Mouse (Mus musculus) thymus, adult 2 months (tissue): Measurements from ENCODE around the gene Lair1. TPM values are rescaled to one million over a fixed set of nuclear protein-coding genes. Genes with fewer than 3 reads are reported as not detected.
"Not testable (repeated sequence)": the region's sequence is repeated elsewhere in the genome, so short reads cannot be mapped to it uniquely, and the experiment has no call there.

Experiments
- DNase-seq: peaks from one replicate; pipeline ENCODE4 v3.0.0; 2021
- H3K27ac ChIP-seq: fragments of 200-500 bp; 2 replicates; pipeline ENCODE4 v1.5.1; 2012; ENCODE audit warnings: low read length, control low read depth; ENCODE audit not compliant: control insufficient read depth, insufficient read depth
- H3K27me3 ChIP-seq: fragments of 200-500 bp; 2 replicates; pipeline ENCODE4 v1.6.1; 2012; ENCODE audit warnings: mild to moderate bottlenecking, low read length, moderate library complexity, mixed read lengths; ENCODE audit not compliant: control insufficient read depth, insufficient read depth
- H3K36me3 ChIP-seq: fragments of 200-500 bp; 2 replicates; pipeline ENCODE4 v1.6.1; 2012; ENCODE audit warnings: mild to moderate bottlenecking, low read length, moderate library complexity; ENCODE audit not compliant: control insufficient read depth, insufficient read depth
- H3K4me1 ChIP-seq: fragments of 200-500 bp; replicated peaks from 2 replicates; pipeline ENCODE4 v1.6.1; 2012; ENCODE audit warnings: low read length; ENCODE audit not compliant: control insufficient read depth, insufficient read depth
- H3K4me3 ChIP-seq: fragments of 200-500 bp; 2 replicates; pipeline ENCODE4 v1.5.1; 2012; ENCODE audit warnings: mild to moderate bottlenecking, low read length, control low read depth, moderate library complexity; ENCODE audit not compliant: control insufficient read depth, insufficient read depth
- CTCF ChIP-seq: fragments of 200-500 bp; IDR thresholded peaks from 2 replicates; pipeline ENCODE4 v1.5.1; 2012; ENCODE audit warnings: mild to moderate bottlenecking, control low read depth, low read length, moderate library complexity, borderline replicate concordance; ENCODE audit not compliant: control insufficient read depth, poor library complexity, insufficient read depth; ENCODE audit errors: extremely low read depth
- POLR2A ChIP-seq: fragments of 200-500 bp; IDR thresholded peaks from 2 replicates; pipeline ENCODE4 v1.6.1; 2012; ENCODE audit warnings: mild to moderate bottlenecking, low read length, control low read depth, moderate library complexity; ENCODE audit not compliant: control insufficient read depth, poor library complexity, insufficient read depth; ENCODE audit errors: extremely low read depth
- WGBS: fragments of 180-500 bp; shearing (Covaris S2); methylation state at CpG from one replicate; pipeline ENCODE4 v1.1.7; 2018; 5-methylcytosine and 5-hydroxymethylcytosine counted together
- polyA plus RNA-seq: library from polyadenylated mRNA; depleted of rRNA; stranded (reverse); fragments of >200 nt; gene quantifications from 2 replicates; pipeline ENCODE4 v1.2.3, GENCODE M21; 2012; rRNA removed

Lair1 gene
- polyA plus RNA-seq, 1 experiment = 12.9 TPM

- Histone ChIP-seq H3K27ac (no peak overlapping the region), H3K36me3 (no peaks in the 10 kb centered on the region), H3K4me1 (no peaks in the 10 kb centered on the region), H3K4me3 (no peak overlapping the region), H3K27me3 (no peaks in the 10 kb centered on the region)
- TF ChIP-seq CTCF (no peak), POLR2A (no peak)
- peak; percentile 22 for DNase-seq
- WGBS = 48% methylated on average over 3 of the region's 3 CpGs
Measured at GRCm38 (mm10) chr7:4026794-4027421, 36.1 kb downstream of the Lair1 start.

GRCm38 (mm10) chr7:4004636-4005035 lies 58.4 kb downstream of the Lair1 start:
- not testable (repeated sequence) for H3K27me3 ChIP-seq, H3K27ac ChIP-seq, DNase-seq, H3K36me3 ChIP-seq, H3K4me3 ChIP-seq, H3K4me1 ChIP-seq
- 84% methylated on average over 3 of the region's 3 CpGs for WGBS

- not testable (repeated sequence) for DNase-seq, H3K4me3 ChIP-seq, H3K27ac ChIP-seq, H3K27me3 ChIP-seq, H3K4me1 ChIP-seq, H3K36me3 ChIP-seq
- WGBS = 95% methylated on average over 4 of the region's 4 CpGs
Measured at GRCm38 (mm10) chr7:4003996-4004395, 59.0 kb downstream of the Lair1 start.

GRCm38 (mm10) chr7:3962017-3962416 lies 101.0 kb downstream of the Lair1 start:
- Histone ChIP-seq H3K27me3 (no peaks in the 10 kb centered on the region), H3K4me3 (no peak overlapping the region), H3K27ac (no peak overlapping the region), H3K36me3 (no peaks in the 10 kb centered on the region), H3K4me1 (no peaks in the 10 kb centered on the region)
- DNase-seq = no peak
- 84% methylated on average over 2 of the region's 2 CpGs for WGBS
- TF ChIP-seq POLR2A (no peak), CTCF (no peak)

GRCm38 (mm10) chr7:3957387-3957786 lies 105.6 kb downstream of the Lair1 start:
- Histone ChIP-seq H3K4me3 (no peak overlapping the region), H3K4me1 (no peaks in the 10 kb centered on the region), H3K36me3 (no peaks in the 10 kb centered on the region), H3K27me3 (no peaks in the 10 kb centered on the region), H3K27ac (no peak overlapping the region)
- no peak for DNase-seq
- 86% methylated on average over 3 of the region's 3 CpGs for WGBS
- TF ChIP-seq POLR2A = no peak
- TF ChIP-seq CTCF = no peak

Other genes with a start within 250 kb of the Lair1 start
- 0.41 and 0.59 TPM in 2 replicates for gene Gm15448, start 237.5 kb downstream of the Lair1 start, polyA plus RNA-seq
- 1.1 and 2.0 TPM in 2 replicates for gene Pira2, start 218.2 kb downstream of the Lair1 start, polyA plus RNA-seq
- gene Gm14548, start 165.1 kb downstream of the Lair1 start, polyA plus RNA-seq = 1.5 and 3.3 TPM in 2 replicates
- 1.2 and 2.2 TPM in 2 replicates for gene Lilra6, start 147.7 kb downstream of the Lair1 start, polyA plus RNA-seq
- 1.1 and 1.8 TPM in 2 replicates for gene Ttyh1, start 56.2 kb upstream of the Lair1 start, polyA plus RNA-seq
- 1,109 and 1,332 TPM in 2 replicates for gene Leng8, start 73.8 kb upstream of the Lair1 start, polyA plus RNA-seq
- gene Leng9, start 87.2 kb upstream of the Lair1 start, polyA plus RNA-seq = 10.5 and 11.5 TPM in 2 replicates
- 6.5 and 9.7 TPM in 2 replicates for gene Cdc42ep5, start 101.7 kb upstream of the Lair1 start, polyA plus RNA-seq
- gene Lilra5, start 174.6 kb upstream of the Lair1 start, polyA plus RNA-seq = 0.27 and 0.74 TPM in 2 replicates